Comparison of ENCODE assay signal across 19 mouse cellular contexts in the genomic region with DNA sequence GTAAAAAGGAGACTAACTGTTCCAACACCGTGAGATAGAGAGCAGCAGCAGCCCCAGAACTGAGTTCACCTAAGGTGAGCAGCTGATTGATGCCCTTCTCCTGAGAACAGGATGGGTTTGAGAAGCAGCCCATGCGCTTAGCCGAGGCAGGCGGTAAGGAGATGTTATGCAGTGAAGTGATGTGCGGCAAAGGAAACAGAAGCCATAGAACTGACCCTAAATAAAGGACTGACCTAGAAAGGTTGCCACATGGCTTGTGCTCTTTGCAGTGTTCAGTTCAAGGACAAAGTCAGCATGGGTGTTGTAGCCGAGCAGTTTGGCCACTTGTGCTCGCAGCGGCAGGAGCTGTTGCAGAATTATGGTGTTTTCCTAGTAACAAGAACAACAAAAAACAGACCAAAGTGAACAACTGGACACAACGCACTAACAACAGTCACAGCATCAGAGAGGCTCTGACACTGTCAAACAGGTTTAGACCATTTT. TPM values are rescaled to one million over a fixed set of nuclear protein-coding genes. Genes with fewer than 3 reads are reported as not detected.
A peak's percentile ranks its signal among the peaks of the same experiment; 100 is the strongest.
DNase-seq lines count a peak whose midpoint lies in the region; ATAC-seq and TF ChIP-seq lines count a peak whose summit lies in the region.
"Had no signal": no experiment of that assay in that cellular context is flagged by ENCODE, and none has a peak within 500 bp of the region (broad histone marks: within the 10 kb centered on the region; RNA-seq: fewer than 3 reads in every experiment).

No protein-coding gene starts in this region.

- DNase-seq in heart, adult 11 months, result peak; percentile 70
- DNase-seq in heart, postnatal 14 days, result no peak
- DNase-seq in liver, adult 2 months (ENCODE audit: extremely low read depth, low read depth, low spot score), result peak; percentile 76
- DNase-seq in liver, embryonic 11.5 days (ENCODE audit: low spot score), result no peak
- peak; percentile 38 for DNase-seq in brain, adult 2 months (ENCODE audit: low read depth, low spot score)
- no peak for DNase-seq in kidney, postnatal 36 days
- DNase-seq: adrenal gland, adult 2 months; adrenal gland, postnatal 10 days; adrenal gland, postnatal 25 days; cerebellum, adult 11-12 months; cerebellum, adult 2 months; cerebellum, adult 9-10 months; cerebellum, postnatal 10 days; cerebellum, postnatal 25 days had no signal

- no peak overlapping the region for H3K9ac ChIP-seq in liver, adult 2 months (ENCODE audit: low read depth, low read length)
- H3K9ac ChIP-seq in liver, embryonic 11.5 days (ENCODE audit: low read depth, low read length), result no peak overlapping the region
- H3K9ac ChIP-seq: embryonic facial prominence, embryonic 12.5 days; forebrain, embryonic 13.5 days; forebrain, embryonic 15.5 days had no signal

- no peaks in the 10 kb centered on the region for H3K9me3 ChIP-seq in liver, embryonic 11.5 days (ENCODE audit: control insufficient read depth, low read length)
- H3K9me3 ChIP-seq: embryonic facial prominence, embryonic 10.5 days; embryonic facial prominence, embryonic 12.5 days; forebrain, embryonic 13.5 days; forebrain, embryonic 15.5 days had no signal

- H3K27ac ChIP-seq in liver, adult 2 months (replicated peaks; ENCODE audit: insufficient read depth, low read depth, low read length), result no peak overlapping the region
- no peak overlapping the region for H3K27ac ChIP-seq in liver, embryonic 11.5 days (ENCODE audit: low read depth, low read length)
- H3K27ac ChIP-seq: embryonic facial prominence, embryonic 10.5 days; embryonic facial prominence, embryonic 12.5 days; forebrain, embryonic 13.5 days; forebrain, embryonic 15.5 days had no signal

- H3K79me2 ChIP-seq in liver, adult 2 months (ENCODE audit: control insufficient read depth, insufficient read depth, low read length), result no peaks in the 10 kb centered on the region

- WGBS in liver, adult 2 months, result 39% methylated on average over 9 of the region's 9 CpGs
- 83% methylated on average over 9 of the region's 9 CpGs for WGBS in liver, embryonic 11.5 days

- ATAC-seq in liver, embryonic 11.5 days (replicated peaks; ENCODE audit: low FRiP score), result no peak
- ATAC-seq: forebrain, embryonic 13.5 days; forebrain, embryonic 15.5 days had no signal

- TF ChIP-seq POLR2A in liver, adult 2 months (IDR thresholded peaks at IDR 0.05; ENCODE audit: extremely low read depth, insufficient read depth, low read length), result no peak

- H3K27me3 ChIP-seq in liver, adult 2 months (ENCODE audit: control insufficient read depth, insufficient read depth, low read length), result no peaks in the 10 kb centered on the region
- no peaks in the 10 kb centered on the region for H3K27me3 ChIP-seq in liver, embryonic 11.5 days (replicated peaks; ENCODE audit: control insufficient read depth, insufficient read depth, low read length)
- H3K27me3 ChIP-seq: embryonic facial prominence, embryonic 12.5 days; forebrain, embryonic 13.5 days; forebrain, embryonic 15.5 days had no signal

- intact Hi-C loops in heart, postnatal 14 days (cut with DNase I), result no loop called here

- no peak overlapping the region for H3K4me3 ChIP-seq in liver, adult 2 months (ENCODE audit: insufficient read depth, low read depth, low read length)
- no peak overlapping the region for H3K4me3 ChIP-seq in liver, embryonic 11.5 days (ENCODE audit: low read depth, low read length)
- H3K4me3 ChIP-seq: embryonic facial prominence, embryonic 10.5 days; embryonic facial prominence, embryonic 12.5 days; forebrain, embryonic 13.5 days; forebrain, embryonic 15.5 days had no signal

- no peak for TF ChIP-seq CTCF in liver, adult 2 months (IDR thresholded peaks at IDR 0.05; ENCODE audit: low read depth, low read length)

- H3K36me3 ChIP-seq in liver, adult 2 months (ENCODE audit: control insufficient read depth, insufficient read depth, low read length), result peaks cover 2% of the 10 kb centered on the region; the same call in 1 of the 2 replicates
- peaks cover 2% of the 10 kb centered on the region; the same call in 1 of the 2 replicates for H3K36me3 ChIP-seq in liver, embryonic 11.5 days (ENCODE audit: control insufficient read depth, insufficient read depth, low read length)
- H3K36me3 ChIP-seq: embryonic facial prominence, embryonic 12.5 days had no signal

- no peak overlapping the region for H3K4me2 ChIP-seq in liver, embryonic 11.5 days
- H3K4me2 ChIP-seq: embryonic facial prominence, embryonic 12.5 days; forebrain, embryonic 13.5 days; forebrain, embryonic 15.5 days had no signal

- peaks cover 2% of the 10 kb centered on the region; the same call in 1 of the 2 replicates for H3K4me1 ChIP-seq in liver, adult 2 months (ENCODE audit: control insufficient read depth, insufficient read depth, low read length)
- H3K4me1 ChIP-seq in liver, embryonic 11.5 days (replicated peaks; ENCODE audit: control insufficient read depth, insufficient read depth, low read length), result no peaks in the 10 kb centered on the region
- H3K4me1 ChIP-seq: embryonic facial prominence, embryonic 10.5 days; embryonic facial prominence, embryonic 12.5 days; forebrain, embryonic 13.5 days; forebrain, embryonic 15.5 days had no signal

RNA-seq across cellular contexts. Expression of gene Nln, which starts 57.1 kb away (rescaled TPM):
- total RNA-seq in heart, postnatal 14 days (2021), result 10 to 100 TPM; 13.9 to 14.9 TPM
- 33.9 and 39.0 TPM in 2 replicates for total RNA-seq in liver, adult 2 months (2014; rRNA removed)
- 9.1 and 9.8 TPM in 2 replicates for polyA plus RNA-seq in liver, adult 2 months (2012; rRNA removed)
- polyA plus RNA-seq in liver, embryonic 11.5 days (2014; fragmentation: Nextera tagmentation; extraction: Ambion mirVana), result 20.9 and 22.7 TPM in 2 replicates

RNA-seq across cellular contexts. Expression of gene Sgtb, which starts 57.2 kb away (rescaled TPM):
- total RNA-seq in heart, postnatal 14 days (2021), result 1 to 10 TPM; 1.4 to 1.5 TPM
- total RNA-seq in liver, adult 2 months (2014; rRNA removed), result 2.1 and 3.2 TPM in 2 replicates
- polyA plus RNA-seq in liver, adult 2 months (2012; rRNA removed), result 0.34 and 0.51 TPM in 2 replicates
- 2.1 and 2.7 TPM in 2 replicates for polyA plus RNA-seq in liver, embryonic 11.5 days (2014; fragmentation: Nextera tagmentation; extraction: Ambion mirVana)
- total RNA-seq: MEL had no signal

Comparison
In these comparisons a context has a peak if more than half of its experiments do, and no peak if none do; other contexts are left out.
1. DNase-seq: peak in heart, adult 11 months (single experiment), liver, adult 2 months (single experiment) and brain, adult 2 months (single experiment); none in heart, postnatal 14 days (0 of 2), liver, embryonic 11.5 days (single experiment) and kidney, postnatal 36 days (0 of 2).